In genomic region chr1:120154232-120154631, GRCm38 (mm10) we compare ENCODE assay signal across 7 mouse cellular contexts. TPM values are rescaled to one million over a fixed set of nuclear protein-coding genes. Genes with fewer than 3 reads are reported as not detected.
A peak's percentile ranks its signal among the peaks of the same experiment; 100 is the strongest.
DNase-seq lines count a peak whose midpoint lies in the region; ATAC-seq and TF ChIP-seq lines count a peak whose summit lies in the region.

No protein-coding gene starts in this region.

- DNase-seq in hindbrain, embryonic 14.5 days (ENCODE audit: low spot score) = peak; percentile 48
- peak; percentile 40 for DNase-seq in thymus, postnatal 4 days
- no peak for DNase-seq in thymus, postnatal 36 days
- peak; percentile 65 for DNase-seq in adrenal gland, postnatal 10 days
- DNase-seq in hindbrain, postnatal 0 days (ENCODE audit: low spot score) = peak; percentile 54
- DNase-seq in retina, postnatal 1 day = peak; percentile 64

- no peak for ATAC-seq in hindbrain, embryonic 14.5 days (ENCODE audit: low FRiP score)
- ATAC-seq in hindbrain, embryonic 13.5 days (ENCODE audit: low FRiP score) = no peak
- ATAC-seq in hindbrain, postnatal 0 days = no peak

- no peak overlapping the region for H3K27ac ChIP-seq in hindbrain, embryonic 14.5 days
- H3K27ac ChIP-seq in hindbrain, embryonic 13.5 days = no peak overlapping the region
- no peak overlapping the region for H3K27ac ChIP-seq in hindbrain, postnatal 0 days

- no peak overlapping the region for H3K4me3 ChIP-seq in hindbrain, embryonic 14.5 days (replicated peaks; ENCODE audit: low read length)
- H3K4me3 ChIP-seq in hindbrain, embryonic 13.5 days = no peak overlapping the region
- H3K4me3 ChIP-seq in hindbrain, postnatal 0 days (ENCODE audit: low read length) = no peak overlapping the region

- H3K4me2 ChIP-seq in hindbrain, embryonic 14.5 days (replicated peaks) = no peak overlapping the region
- no peak overlapping the region for H3K4me2 ChIP-seq in hindbrain, embryonic 13.5 days
- no peak overlapping the region for H3K4me2 ChIP-seq in hindbrain, postnatal 0 days (ENCODE audit: low read depth, low read length)

- TF ChIP-seq CTCF in hindbrain, postnatal 0 days (IDR thresholded peaks at IDR 0.05; ENCODE audit: low read depth) = peak; percentile 69

- no peaks in the 10 kb centered on the region for H3K9me3 ChIP-seq in hindbrain, embryonic 14.5 days (ENCODE audit: control insufficient read depth, low read length)
- H3K9me3 ChIP-seq in hindbrain, embryonic 13.5 days = no peaks in the 10 kb centered on the region
- no peaks in the 10 kb centered on the region for H3K9me3 ChIP-seq in hindbrain, postnatal 0 days (ENCODE audit: low read length)

- no peaks in the 10 kb centered on the region for H3K27me3 ChIP-seq in hindbrain, embryonic 14.5 days (ENCODE audit: control insufficient read depth, insufficient read depth, low read length)
- H3K27me3 ChIP-seq in hindbrain, embryonic 13.5 days = no peaks in the 10 kb centered on the region
- no peaks in the 10 kb centered on the region for H3K27me3 ChIP-seq in hindbrain, postnatal 0 days (ENCODE audit: insufficient read depth, low read length)

- H3K36me3 ChIP-seq in hindbrain, embryonic 14.5 days (replicated peaks; ENCODE audit: control insufficient read depth, insufficient read depth) = no peaks in the 10 kb centered on the region
- H3K36me3 ChIP-seq in hindbrain, embryonic 13.5 days = no peaks in the 10 kb centered on the region
- H3K36me3 ChIP-seq in hindbrain, postnatal 0 days (ENCODE audit: insufficient read depth, low read length) = no peaks in the 10 kb centered on the region

- H3K4me1 ChIP-seq in hindbrain, embryonic 14.5 days (replicated peaks; ENCODE audit: control insufficient read depth, insufficient read depth, low read length) = no peaks in the 10 kb centered on the region
- no peaks in the 10 kb centered on the region for H3K4me1 ChIP-seq in hindbrain, embryonic 13.5 days (replicated peaks)
- no peaks in the 10 kb centered on the region for H3K4me1 ChIP-seq in hindbrain, postnatal 0 days (ENCODE audit: insufficient read depth, low read length)

- no peak overlapping the region for H3K9ac ChIP-seq in hindbrain, embryonic 14.5 days
- no peak overlapping the region for H3K9ac ChIP-seq in hindbrain, embryonic 13.5 days
- H3K9ac ChIP-seq in hindbrain, postnatal 0 days (replicated peaks; ENCODE audit: low read length) = no peak overlapping the region

RNA-seq across cellular contexts. Expression of gene 3110009E18Rik, which starts 33.2 kb away (rescaled TPM):
- polyA plus RNA-seq in hindbrain, embryonic 14.5 days (2014; fragmentation: Nextera tagmentation; extraction: Ambion mirVana) = 14.5 and 16.3 TPM in 2 replicates
- 20.1 and 21.6 TPM in 2 replicates for polyA plus RNA-seq in hindbrain, embryonic 13.5 days (2015; fragmentation: Nextera tagmentation; extraction: Ambion mirVana)
- total RNA-seq in adrenal gland, postnatal 10 days (2021) = 10 to 100 TPM in 1 of 2 experiments, 1 to 10 TPM in 1; 9.9 to 12.4 TPM
- 2.2 and 2.5 TPM in 2 replicates for total RNA-seq in hindbrain, postnatal 0 days (2014; rRNA removed)
- 10.7 and 15.2 TPM in 2 replicates for polyA plus RNA-seq in hindbrain, postnatal 0 days (2015; fragmentation: Nextera tagmentation; extraction: Ambion mirVana)

RNA-seq across cellular contexts. Expression of gene Dbi, which starts 33.4 kb away (rescaled TPM):
- 1,408 and 1,660 TPM in 2 replicates for polyA plus RNA-seq in hindbrain, embryonic 14.5 days (2014; fragmentation: Nextera tagmentation; extraction: Ambion mirVana)
- polyA plus RNA-seq in hindbrain, embryonic 13.5 days (2015; fragmentation: Nextera tagmentation; extraction: Ambion mirVana) = 1,104 and 1,361 TPM in 2 replicates
- total RNA-seq in adrenal gland, postnatal 10 days (2021) = 1,000 to 10,000 TPM; 1,131 to 1,191 TPM
- 529 and 602 TPM in 2 replicates for total RNA-seq in hindbrain, postnatal 0 days (2014; rRNA removed)
- polyA plus RNA-seq in hindbrain, postnatal 0 days (2015; fragmentation: Nextera tagmentation; extraction: Ambion mirVana) = 2,773 and 3,206 TPM in 2 replicates

Comparison
In these comparisons a context has a peak if more than half of its experiments do, and no peak if none do; other contexts are left out.
1. DNase-seq: peak in hindbrain, embryonic 14.5 days (single experiment), thymus, postnatal 4 days (single experiment), adrenal gland, postnatal 10 days (single experiment), hindbrain, postnatal 0 days (single experiment) and retina, postnatal 1 day (single experiment); none in thymus, postnatal 36 days (0 of 2).